Mouse (Mus musculus) ovary, adult 18-20 months (tissue): ENCODE measurements around the gene Zfp758.
"Not testable (repeated sequence)": the region's sequence is repeated elsewhere in the genome, so short reads cannot be mapped to it uniquely, and the experiment has no call there.

Experiments used
- DNase-seq: peaks from one replicate; pipeline ENCODE4 v3.0.0; 2022; ENCODE audit warnings: low spot score, mixed read lengths

The Zfp758 gene

GRCm38 (mm10) chr17:22361101-22361781 is at the start of gene Zfp758, which contains the start of gene Zfp944:
Zfp758 (plus strand) TSS chr17:22361453.
Zfp944 (minus strand) TSS chr17:22361400.
- DNase-seq, result peak; percentile 9

- not testable (repeated sequence) for DNase-seq
These were observed 47.0 kb upstream of the Zfp758 start for GRCm38 (mm10) chr17:22314219-22314618.

- peak; percentile 87 for DNase-seq
These were observed 46.5 kb upstream of the Zfp758 start, which contains the start of gene CT030661.1 for GRCm38 (mm10) chr17:22314730-22315226. CT030661.1 (minus strand) TSS chr17:22314837.

DNA sequence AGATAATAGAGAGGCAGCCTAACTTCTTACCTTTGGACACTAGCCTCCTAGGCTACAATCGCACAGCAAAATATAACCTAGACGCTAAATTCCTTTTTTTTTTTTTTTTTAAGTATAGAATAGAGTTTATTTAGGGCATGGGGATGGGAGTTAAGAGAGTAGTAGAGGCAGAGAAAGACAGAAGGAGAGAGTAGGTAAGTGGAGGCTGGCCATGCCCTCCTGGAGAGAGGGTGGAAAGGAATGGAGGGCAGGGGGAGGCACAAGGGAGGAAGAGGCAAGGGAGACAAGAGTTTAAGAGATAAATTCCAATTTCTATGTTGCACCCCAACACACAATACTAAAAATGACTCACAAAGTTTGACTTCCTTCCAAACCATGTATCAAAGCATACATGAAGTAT is 46.0 kb upstream of the Zfp758 start:
- not testable (repeated sequence) for DNase-seq

- DNase-seq, result no peak
These were observed 8.5 kb upstream of the Zfp758 start for GRCm38 (mm10) chr17:22352794-22353193.

- no peak for DNase-seq
These were observed 681 bp upstream of the Zfp758 start for GRCm38 (mm10) chr17:22360572-22360971.

DNA sequence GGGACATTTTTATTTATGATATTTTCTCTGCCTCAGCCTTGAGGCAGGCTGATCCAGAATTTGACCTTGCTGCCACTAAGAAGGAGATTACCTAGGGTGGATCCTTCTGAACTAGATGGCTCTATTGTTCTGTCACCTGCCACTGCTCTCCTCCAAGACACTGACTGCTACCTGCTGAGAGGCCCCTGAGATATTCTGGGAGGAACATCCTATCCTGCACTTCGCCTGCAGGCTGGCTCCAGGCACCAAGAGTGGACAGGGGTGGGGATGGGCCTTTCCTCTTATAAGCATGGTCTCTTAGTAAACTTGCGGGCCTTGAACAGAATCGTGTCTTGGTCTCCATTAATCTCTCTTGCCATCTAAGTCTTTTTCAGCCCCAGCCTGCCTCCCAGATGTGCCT is 2.6 kb downstream of the Zfp758 start:
- no peak for DNase-seq

DNA sequence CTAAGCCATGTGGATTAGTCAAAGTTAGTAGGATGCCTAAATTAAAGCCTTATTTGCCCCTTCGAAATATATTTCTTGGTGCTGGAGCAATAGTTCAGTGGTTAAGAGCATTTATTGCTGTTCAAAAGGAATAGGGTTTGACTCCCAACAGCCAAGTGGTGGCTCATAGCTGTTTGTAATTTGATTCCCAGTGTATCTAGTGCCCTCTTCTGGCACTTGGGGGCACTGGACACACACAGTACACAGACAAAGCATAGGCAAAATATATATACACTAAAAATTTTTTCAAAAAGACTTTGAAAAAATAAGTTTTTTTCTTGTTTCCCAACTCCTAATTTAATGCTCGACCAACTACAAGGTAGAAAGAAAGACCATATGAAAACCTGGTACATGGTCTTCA is 49.5 kb downstream of the Zfp758 start:
- no peak for DNase-seq

GRCm38 (mm10) chr17:22417510-22417909 is 56.3 kb downstream of the Zfp758 start:
- no peak for DNase-seq

DNA sequence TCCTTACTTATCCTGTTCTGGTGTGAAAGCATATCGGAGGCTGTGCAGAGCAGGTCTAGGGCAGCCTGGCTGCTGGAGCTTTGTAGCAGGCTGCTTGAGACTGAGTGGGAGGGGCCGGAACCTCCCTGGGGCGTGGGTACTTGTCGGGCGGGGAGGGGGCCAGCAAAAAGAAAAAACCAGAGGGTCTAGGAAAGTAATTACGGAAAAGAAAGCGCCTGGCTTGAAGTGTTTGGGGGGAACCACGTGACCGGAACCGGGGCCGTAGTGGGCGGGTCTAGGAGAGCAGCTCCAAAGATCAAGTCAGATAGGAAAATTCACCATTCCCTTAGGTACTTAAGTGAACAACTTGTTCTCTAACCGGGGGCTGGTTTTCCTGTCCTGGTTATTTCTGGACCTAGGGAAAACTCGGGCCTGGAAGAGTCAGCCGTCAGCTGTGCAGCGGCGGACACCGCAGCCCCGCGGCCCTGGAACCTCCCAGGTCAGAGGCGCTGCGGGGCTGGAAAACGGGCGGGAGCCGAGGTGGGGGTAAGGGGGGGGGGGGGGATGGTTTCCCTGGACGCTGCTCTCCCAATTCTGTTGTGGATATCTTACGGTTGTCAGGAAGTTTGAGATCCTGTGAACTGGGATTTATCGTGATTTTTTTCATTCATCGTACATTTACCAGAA is 62.8 kb downstream of the Zfp758 start, which contains the start of gene Zfp946:
Gene Zfp946, plus strand, starts transcription at position 271 of the 666 bp plus-strand sequence.
- DNase-seq, result peak; percentile 64

GRCm38 (mm10) chr17:22424636-22425354 is 63.5 kb downstream of the Zfp758 start:
- DNase-seq, result no peak
